Mouse (Mus musculus) layer of hippocampus, adult 9-10 months (tissue): ENCODE results near the gene Sox6.

Experiments used
- DNase-seq: peaks from one replicate; pipeline ENCODE4 v3.0.0; 2022; ENCODE audit warnings: low spot score

Sox6 gene

DNA sequence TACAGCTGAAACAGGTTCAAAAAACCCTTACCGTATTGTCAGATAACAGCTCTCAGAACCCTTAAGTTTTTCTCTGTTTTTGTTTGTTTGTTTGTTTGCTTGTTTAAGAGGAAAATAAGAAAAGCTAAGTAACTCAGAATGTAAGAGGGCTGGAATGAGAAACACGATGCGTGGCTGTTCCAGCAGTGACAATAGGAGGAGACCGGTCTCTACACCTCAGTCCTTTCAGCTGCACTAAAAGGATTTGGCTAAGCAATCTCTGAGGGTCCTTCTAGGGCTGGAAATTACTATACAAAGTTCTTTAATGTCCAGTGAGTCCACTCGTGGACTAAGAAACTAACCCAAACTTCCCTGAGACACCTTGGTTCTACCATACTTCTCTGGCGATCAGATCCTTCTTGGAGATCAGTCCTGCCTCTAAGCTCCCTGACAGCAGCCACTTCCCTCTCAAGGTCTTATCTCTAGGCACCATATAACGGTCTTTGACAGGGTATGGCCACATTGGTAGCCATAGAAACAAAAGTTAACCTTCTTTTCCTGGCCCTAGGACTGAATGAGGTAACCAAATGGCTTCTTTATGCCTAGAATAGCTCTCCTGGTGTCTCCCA, 488.3 kb downstream of the Sox6 start:
- no peak for DNase-seq

DNA sequence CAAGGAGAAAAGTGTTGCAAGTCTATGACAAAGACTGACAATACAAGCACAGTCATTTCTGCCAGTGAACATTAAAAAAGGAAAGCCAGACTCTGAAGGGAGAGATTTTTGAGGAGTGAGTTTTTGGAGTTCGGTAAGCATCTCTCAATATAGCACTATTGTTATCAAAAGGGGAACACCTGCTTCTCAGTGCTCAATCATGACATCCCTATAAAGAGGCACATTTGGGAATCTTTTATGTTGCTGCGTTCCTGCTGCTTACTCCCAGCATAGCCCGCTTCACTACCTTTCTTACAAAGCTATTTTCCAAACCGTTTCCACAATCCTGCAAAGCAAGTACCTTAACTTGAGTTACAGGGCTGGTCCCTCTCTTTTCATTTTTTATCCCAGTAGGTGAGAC, 488.9 kb downstream of the Sox6 start:
- DNase-seq, result no peak

DNA sequence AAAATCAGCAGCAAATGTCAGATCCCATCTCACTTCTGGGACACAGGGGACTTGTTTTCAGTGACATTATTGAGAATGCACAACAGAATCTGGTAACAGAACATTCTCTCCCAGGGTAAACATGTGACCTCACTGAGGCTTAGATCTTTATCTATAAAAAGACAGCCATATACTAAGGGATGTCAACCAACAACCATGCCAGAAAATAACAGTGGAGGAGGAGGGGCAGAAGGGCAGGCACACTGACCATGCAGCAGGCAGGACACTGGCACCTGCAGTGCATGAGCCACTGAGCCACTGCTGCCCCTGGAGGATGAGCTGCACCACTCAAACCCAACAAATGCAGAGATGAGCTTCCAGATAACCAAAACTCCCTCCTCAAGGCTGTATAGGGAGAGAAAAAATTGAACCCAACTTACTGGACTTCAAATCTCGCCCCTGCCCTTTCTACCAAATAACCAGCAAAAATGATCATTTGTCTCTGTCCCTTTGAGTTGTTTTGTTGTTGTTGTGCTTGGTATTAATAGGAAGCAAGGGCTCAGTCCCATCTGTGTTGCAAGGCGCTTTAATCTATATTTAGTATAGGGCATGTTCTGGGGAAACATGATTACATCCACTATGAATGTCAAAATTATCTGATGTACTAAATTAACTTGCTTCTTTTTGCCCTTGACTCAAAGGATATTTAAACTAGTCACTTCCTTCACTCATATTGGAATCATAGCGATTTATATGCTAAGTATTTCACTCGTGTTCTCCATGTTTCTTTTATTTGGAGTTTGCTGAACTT, 492.8 kb downstream of the Sox6 start:
- DNase-seq, result no peak

DNA sequence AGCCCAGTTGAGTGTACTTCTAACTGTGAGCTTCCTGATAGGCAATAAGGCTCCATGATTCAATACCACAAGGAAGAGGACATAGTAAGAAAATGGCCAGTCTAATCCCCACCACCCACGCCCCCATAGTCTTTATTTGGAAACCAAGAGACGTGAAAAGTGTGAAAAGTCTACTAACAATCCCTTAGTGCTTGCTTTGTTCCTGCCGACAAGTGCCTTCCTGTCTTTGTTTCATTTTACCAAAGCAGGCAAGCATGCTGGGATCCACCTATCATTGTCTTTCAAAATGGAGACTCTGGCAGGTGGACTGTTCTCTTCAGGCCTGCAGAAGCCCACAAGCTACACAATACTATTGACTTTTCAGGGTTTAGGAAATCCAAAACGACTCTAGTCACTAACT, 495.0 kb downstream of the Sox6 start:
- no peak for DNase-seq

GRCm38 (mm10) chr7:115540261-115540660, 498.3 kb downstream of the Sox6 start:
- no peak for DNase-seq

DNA sequence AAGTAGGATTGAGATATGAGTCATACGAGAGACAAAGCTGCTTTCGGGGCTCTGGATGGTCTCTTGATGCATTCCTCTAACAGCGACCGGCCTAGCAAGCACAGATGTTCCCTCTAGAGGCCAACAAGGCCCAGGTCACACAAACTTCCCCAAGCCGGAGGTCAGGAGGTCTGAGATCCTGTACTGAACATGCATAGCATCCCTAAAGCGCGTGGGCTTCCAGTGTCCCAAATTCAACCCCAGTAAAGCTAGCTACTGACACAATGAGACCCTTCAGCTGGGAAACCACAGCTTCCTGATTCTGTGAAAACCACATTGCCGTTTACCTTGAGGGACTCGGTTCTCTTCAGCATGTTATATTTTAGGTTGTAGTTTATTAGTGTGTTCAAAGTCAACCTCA, 499.6 kb downstream of the Sox6 start:
- DNase-seq, result no peak

DNA sequence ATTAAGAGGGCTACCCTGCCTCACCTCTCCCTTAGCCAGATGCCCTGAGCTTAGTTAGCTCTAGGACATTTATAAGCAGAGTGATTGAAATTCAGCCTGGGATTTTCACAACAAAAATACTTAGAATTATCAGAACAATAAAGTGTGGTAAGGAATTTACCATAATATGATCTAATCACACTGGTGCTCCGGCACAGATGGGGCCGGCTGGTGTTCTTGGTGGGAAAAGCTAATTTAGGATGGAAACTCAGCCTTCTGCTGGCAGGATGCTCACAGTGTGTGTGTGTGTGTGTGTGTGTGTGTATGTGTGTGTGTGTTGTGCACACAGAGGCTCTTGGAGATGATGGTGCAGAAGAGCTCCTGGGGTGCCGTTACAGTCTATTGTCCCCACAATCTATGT, 501.0 kb downstream of the Sox6 start:
- DNase-seq, result no peak

DNA sequence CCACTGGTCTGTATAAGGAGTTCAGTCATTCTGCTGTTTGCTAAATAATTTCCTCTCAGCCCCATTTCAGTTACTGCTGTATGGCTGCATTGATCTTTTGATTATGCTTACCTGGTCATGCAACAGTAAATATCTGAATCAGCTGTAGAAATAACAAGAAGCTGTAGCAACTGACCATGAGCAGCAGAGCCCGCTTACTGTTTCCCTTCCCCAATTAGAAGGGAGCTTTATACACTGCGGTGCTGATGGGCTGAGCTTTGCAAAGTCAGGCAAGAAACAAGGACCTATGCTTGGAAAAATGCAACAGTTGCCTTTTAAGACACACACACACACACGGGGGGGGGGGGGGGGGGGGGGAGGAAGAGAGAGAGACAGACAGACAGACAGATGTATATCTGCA, 502.1 kb downstream of the Sox6 start:
- no peak for DNase-seq

DNA sequence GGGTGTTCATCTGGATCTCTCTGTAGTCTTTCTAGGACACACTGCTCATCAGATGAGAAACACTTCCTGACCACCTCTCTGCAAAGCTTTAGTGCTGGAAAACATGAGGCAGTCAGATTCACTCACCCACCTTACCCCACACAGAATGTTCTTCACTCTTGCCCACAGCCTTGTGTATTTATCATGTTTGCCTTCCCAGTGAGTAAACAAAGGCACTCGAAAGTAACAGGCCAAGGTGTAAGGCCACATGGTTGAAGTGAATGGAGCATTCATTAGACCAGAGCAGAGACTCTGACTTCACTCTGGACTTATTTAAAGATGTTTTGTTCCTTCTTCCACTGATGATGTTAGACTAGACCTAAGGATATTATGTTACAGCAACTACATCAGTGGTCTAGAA, 506.7 kb downstream of the Sox6 start:
- DNase-seq, result no peak

DNA sequence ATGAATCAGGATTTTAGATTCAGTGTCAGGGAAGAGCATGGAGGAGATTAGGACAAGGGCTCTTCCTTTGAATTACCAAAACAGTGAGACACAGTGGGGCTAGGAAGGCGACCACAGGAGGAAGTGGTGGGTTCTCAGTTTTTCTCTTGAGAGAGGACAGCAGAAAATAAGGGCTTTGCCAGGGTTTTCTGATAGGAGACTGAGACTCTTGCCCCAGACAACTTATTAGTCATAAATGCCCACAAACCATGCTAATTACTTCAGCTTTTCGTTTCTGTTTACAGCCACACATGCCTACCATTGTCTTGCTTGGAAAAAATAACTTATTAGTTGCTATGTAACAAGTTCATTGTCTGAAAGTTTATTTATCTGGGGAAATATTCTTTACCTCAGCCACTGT, 507.4 kb downstream of the Sox6 start:
- no peak for DNase-seq

DNA sequence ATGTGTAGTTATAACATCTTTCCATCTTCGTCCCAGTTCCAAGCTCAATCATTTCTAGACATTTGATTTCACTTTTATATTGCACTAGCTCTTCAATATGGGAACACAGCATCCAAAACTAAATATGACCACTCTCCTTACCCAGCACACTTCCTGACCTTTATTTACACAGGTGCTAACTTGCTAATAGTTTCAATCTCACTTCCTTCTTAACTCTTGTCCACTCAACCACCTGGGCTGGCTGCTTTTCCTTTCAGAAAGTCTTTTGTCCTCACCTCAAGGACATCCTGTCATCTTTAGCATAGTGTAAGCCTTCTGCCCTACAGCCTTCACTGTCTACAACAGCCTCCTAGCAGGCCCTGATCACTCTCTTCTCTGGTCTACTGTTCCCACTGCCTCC, 520.9 kb downstream of the Sox6 start:
- DNase-seq, result no peak

GRCm38 (mm10) chr7:115513681-115514080, 524.9 kb downstream of the Sox6 start:
- no peak for DNase-seq

GRCm38 (mm10) chr7:115511777-115512176, 526.8 kb downstream of the Sox6 start:
- no peak for DNase-seq

DNA sequence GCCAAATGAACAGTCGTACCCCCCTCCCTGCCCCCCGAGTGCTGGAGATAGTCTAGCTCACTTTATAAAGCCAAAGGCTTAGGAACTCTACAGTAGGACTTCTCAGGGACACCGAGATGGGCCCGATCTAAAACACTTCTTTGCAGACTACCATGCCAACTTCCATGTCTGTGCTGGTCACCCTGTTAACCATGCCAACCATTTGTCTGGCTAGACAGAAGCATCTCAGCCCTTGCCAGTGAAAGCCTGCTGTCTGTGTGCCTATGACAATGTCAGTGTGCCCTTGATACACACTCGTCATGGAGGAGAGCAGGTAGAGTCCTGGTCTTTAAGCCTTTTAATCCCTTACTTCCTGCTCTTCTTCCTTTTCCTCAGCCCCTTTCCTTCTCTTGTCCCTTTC, 527.5 kb downstream of the Sox6 start:
- DNase-seq, result no peak

DNA sequence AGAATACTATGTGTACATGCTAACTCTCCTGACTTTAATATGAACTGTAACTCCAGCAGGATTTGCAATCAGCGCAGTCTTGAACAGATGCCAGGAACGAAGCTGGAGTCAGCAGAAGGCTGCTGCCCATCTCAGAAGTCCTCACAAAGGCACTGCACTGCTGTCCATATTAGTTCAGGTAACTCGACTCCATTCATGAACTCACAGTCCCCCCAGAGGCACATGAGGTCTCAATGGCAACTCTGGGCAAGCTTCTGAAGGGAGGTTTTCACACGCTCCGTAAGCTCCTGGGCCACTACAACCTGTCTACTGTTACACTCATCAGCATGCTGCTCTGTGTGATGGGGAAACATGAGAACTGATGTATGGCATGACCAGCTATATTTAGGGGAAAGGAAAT, 528.6 kb downstream of the Sox6 start:
- DNase-seq, result no peak

GRCm38 (mm10) chr7:115506385-115506784, 532.2 kb downstream of the Sox6 start:
- no peak for DNase-seq

DNA sequence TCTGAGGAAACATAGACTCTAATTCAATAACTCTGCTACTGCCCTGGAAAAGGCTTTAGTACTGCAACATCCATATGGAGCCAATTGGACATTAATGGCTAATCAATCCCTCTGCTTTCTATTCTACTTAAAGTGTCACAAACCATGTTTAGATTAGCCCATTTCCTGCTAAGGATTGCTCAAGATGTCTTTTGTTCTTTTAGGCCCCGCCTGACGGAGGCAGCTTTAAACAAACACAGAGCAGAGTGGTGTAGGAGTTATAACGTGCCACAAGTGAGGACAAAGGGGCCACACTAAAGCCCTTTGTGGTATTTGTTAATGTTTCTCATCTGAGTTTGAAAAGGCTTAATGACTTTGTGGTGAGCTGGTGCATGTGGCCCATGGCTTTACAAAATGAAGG, 537.1 kb downstream of the Sox6 start:
- no peak for DNase-seq

GRCm38 (mm10) chr7:115500825-115501224, 537.8 kb downstream of the Sox6 start:
- DNase-seq, result no peak

DNA sequence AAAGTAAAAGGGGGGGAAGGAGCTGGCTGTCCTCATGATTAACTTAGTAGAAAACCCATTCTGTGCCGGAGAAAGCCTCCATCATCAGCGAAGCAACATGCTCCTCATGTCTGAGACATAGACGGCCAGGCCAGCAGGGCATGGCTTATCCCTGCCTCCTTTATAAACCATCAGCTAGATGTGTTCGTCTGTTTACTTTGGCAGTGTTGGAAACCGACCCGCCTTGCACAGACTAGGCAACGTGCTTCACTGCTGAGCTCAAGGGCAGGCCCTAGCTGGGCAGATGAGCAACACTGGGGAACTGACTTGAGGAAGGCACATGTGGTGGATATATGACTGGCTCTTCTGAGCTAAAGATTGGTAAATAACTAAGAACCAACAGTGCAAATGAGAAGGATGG, 538.4 kb downstream of the Sox6 start:
- DNase-seq, result no peak

GRCm38 (mm10) chr7:115491721-115492120, 546.9 kb downstream of the Sox6 start:
- DNase-seq, result no peak

DNA sequence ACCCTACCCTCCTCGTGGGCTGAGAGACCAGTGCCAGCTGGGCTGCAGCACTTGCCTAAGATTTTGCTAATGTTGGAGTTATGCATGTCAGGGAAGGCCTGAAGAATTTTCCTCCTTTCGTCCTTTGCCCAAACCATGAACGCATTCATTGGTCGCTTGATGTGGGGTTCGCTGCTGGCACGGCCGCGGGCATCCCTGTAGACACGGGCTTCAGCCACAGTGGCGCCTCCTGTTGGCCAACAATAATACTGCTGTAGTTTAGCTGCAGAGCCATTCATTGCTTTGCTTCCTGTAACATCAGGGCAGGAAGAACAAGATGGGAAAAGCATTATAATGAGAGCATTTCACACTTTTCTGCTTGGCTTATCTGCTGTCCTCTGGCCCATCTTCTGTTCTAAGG, 549.0 kb downstream of the Sox6 start:
- DNase-seq, result no peak

GRCm38 (mm10) chr7:115486431-115486830, 552.2 kb downstream of the Sox6 start:
- no peak for DNase-seq

GRCm38 (mm10) chr7:115485664-115486409, 552.8 kb downstream of the Sox6 start:
- no peak for DNase-seq
